Mouse (Mus musculus): ENCODE results near the gene Nelfb. TPM values are rescaled to one million over a fixed set of nuclear protein-coding genes. Genes with fewer than 3 reads are reported as not detected.
A peak's percentile ranks its signal among the peaks of the same experiment; 100 is the strongest.

Nelfb gene
- polyA plus RNA-seq, 1 experiment, result 70.5 TPM

- peak overlapping the region; percentile 43; the same call in 1 of the 2 replicates for H3K4me3 ChIP-seq (ENCODE audit: insufficient read depth, low read depth, low read length)
- peak overlapping the region; percentile 61; the same call in 1 of the 2 replicates for H3K27ac ChIP-seq (ENCODE audit: insufficient read depth, low read depth, low read length)
- H3K4me1 ChIP-seq (ENCODE audit: control insufficient read depth, insufficient read depth, low read length), result peaks cover 22% of the 10 kb centered on the region
- no peak for TF ChIP-seq CTCF (conservative IDR thresholded peaks at IDR 0.05; ENCODE audit: insufficient read depth, insufficient read length, low read depth, low read length)
- no peak for TF ChIP-seq POLR2A (IDR thresholded peaks at IDR 0.05; ENCODE audit: low read depth, low read length)
- whole genome bisulfite sequencing, result 60% methylated on average over 8 of the region's 8 CpGs
- H3K36me3 ChIP-seq (ENCODE audit: control insufficient read depth, insufficient read depth, low read length), result no peaks in the 10 kb centered on the region
- no peak for DNase-seq
- no peaks in the 10 kb centered on the region for H3K27me3 ChIP-seq (replicated peaks; ENCODE audit: control insufficient read depth, insufficient read depth, low read length)
These were observed 29.0 kb upstream of the Nelfb start for GRCm38 (mm10) chr2:25240310-25240709.

DNA sequence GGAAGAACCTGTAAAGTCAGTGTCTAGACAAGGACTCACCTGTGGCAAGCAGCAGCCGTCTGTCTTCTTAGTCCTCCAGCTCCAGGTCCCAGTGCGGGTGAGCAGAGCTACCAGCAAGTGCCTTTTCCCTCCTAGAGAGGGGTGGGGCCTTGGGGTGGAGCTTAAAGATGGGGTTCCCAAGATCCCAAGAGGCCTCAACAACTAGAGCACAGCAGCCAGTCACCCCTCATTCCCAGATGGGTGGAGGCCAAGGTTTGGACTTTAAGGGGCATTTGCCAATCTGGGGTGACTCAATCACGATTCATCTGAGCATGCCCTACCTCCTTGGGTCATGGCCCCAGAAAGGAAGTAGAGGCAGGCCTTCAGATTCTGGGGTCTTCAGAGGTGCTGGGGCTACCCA lies 28.5 kb upstream of the Nelfb start:
- no peak overlapping the region for H3K27ac ChIP-seq (ENCODE audit: insufficient read depth, low read depth, low read length)
- H3K27me3 ChIP-seq (replicated peaks; ENCODE audit: control insufficient read depth, insufficient read depth, low read length), result no peaks in the 10 kb centered on the region
- WGBS, result 81% methylated on average over 3 of the region's 3 CpGs
- DNase-seq, result no peak
- H3K4me1 ChIP-seq (ENCODE audit: control insufficient read depth, insufficient read depth, low read length), result peaks cover 22% of the 10 kb centered on the region
- no peak overlapping the region for H3K4me3 ChIP-seq (ENCODE audit: insufficient read depth, low read depth, low read length)
- no peaks in the 10 kb centered on the region for H3K36me3 ChIP-seq (ENCODE audit: control insufficient read depth, insufficient read depth, low read length)
- TF ChIP-seq POLR2A (IDR thresholded peaks at IDR 0.05; ENCODE audit: low read depth, low read length) (no peak), CTCF (conservative IDR thresholded peaks at IDR 0.05; ENCODE audit: insufficient read depth, insufficient read length, low read depth, low read length) (no peak)

DNA sequence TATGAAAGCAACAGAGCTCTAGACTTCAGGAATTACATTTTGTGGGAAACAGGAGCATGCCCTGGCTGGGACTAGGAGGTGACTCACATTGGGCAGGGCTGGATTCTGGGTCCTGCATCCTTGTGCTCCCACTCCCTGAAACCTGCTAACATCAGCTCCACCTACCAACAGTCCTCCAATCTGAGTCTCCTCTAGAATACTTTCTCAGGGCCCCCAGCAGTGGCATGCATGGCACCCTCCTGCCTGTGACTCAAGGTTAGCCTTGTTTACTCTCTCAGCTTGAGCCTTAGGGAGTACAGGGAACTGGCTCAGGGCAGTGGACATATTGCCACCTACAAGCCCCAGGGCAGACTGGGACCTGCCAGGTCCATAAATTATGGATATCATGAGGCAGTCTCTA lies 26.8 kb upstream of the Nelfb start:
- Histone ChIP-seq H3K36me3 (ENCODE audit: control insufficient read depth, insufficient read depth, low read length) (no peaks in the 10 kb centered on the region), H3K4me3 (ENCODE audit: insufficient read depth, low read depth, low read length) (no peak overlapping the region), H3K27ac (ENCODE audit: insufficient read depth, low read depth, low read length) (peak overlapping the region; percentile 50; the same call in 1 of the 2 replicates), H3K4me1 (ENCODE audit: control insufficient read depth, insufficient read depth, low read length) (peaks cover 22% of the 10 kb centered on the region), H3K27me3 (replicated peaks; ENCODE audit: control insufficient read depth, insufficient read depth, low read length) (no peaks in the 10 kb centered on the region)
- TF ChIP-seq POLR2A (IDR thresholded peaks at IDR 0.05; ENCODE audit: low read depth, low read length) (no peak), CTCF (conservative IDR thresholded peaks at IDR 0.05; ENCODE audit: insufficient read depth, insufficient read length, low read depth, low read length) (no peak)
- DNase-seq, result no peak

DNA sequence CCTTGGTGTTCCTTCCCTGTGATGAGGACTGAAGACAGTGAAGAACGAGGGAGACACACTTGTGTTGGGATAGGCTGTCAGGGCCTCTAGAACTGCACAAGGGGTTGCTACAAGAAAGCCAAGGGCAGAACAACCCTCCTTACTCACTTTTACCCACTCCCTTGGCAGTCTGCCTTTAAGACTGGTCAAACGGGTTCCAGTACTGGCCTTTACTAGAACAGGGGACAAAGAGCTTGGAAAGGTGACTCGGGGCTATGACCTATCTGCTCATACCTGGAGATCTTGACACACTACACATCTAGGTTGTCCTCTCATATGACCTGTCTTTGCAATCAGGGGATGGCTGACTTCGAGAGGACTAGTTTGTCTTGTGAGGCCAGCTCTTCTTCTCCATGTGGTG lies 26.2 kb upstream of the Nelfb start:
- peak; percentile 76 for DNase-seq
- H3K27me3 ChIP-seq (replicated peaks; ENCODE audit: control insufficient read depth, insufficient read depth, low read length), result no peaks in the 10 kb centered on the region
- WGBS, result 50% methylated on average over 4 of the region's 4 CpGs
- peak overlapping the region; percentile 62; the same call in 1 of the 2 replicates for H3K27ac ChIP-seq (ENCODE audit: insufficient read depth, low read depth, low read length)
- no peak for TF ChIP-seq POLR2A (IDR thresholded peaks at IDR 0.05; ENCODE audit: low read depth, low read length)
- no peaks in the 10 kb centered on the region for H3K36me3 ChIP-seq (ENCODE audit: control insufficient read depth, insufficient read depth, low read length)
- peaks cover 22% of the 10 kb centered on the region for H3K4me1 ChIP-seq (ENCODE audit: control insufficient read depth, insufficient read depth, low read length)
- H3K4me3 ChIP-seq (ENCODE audit: insufficient read depth, low read depth, low read length), result no peak overlapping the region

GRCm38 (mm10) chr2:25236614-25237013 lies 25.3 kb upstream of the Nelfb start, which contains the start of gene Rnf224:
TSS of gene Rnf224 (minus strand) at chr2:25236787.
- H3K27ac ChIP-seq (ENCODE audit: insufficient read depth, low read depth, low read length), result peak within 1 kb of the TSS; percentile 62; the same call in 1 of the 2 replicates
- TF ChIP-seq POLR2A (IDR thresholded peaks at IDR 0.05; ENCODE audit: low read depth, low read length), result no peak
- TF ChIP-seq CTCF (conservative IDR thresholded peaks at IDR 0.05; ENCODE audit: insufficient read depth, insufficient read length, low read depth, low read length), result no peak
- H3K27me3 ChIP-seq (replicated peaks; ENCODE audit: control insufficient read depth, insufficient read depth, low read length), result no peaks in the 10 kb centered on the region
- DNase-seq, result no peak
- 50% methylated on average over 8 of the region's 8 CpGs for WGBS
- peaks cover 22% of the 10 kb centered on the region for H3K4me1 ChIP-seq (ENCODE audit: control insufficient read depth, insufficient read depth, low read length)
- no peak within 1 kb of the TSS for H3K4me3 ChIP-seq (ENCODE audit: insufficient read depth, low read depth, low read length)
- no peaks in the 10 kb centered on the region for H3K36me3 ChIP-seq (ENCODE audit: control insufficient read depth, insufficient read depth, low read length)

- Histone ChIP-seq H3K36me3 (ENCODE audit: control insufficient read depth, insufficient read depth, low read length) (no peaks in the 10 kb centered on the region), H3K27ac (ENCODE audit: insufficient read depth, low read depth, low read length) (peak overlapping the region; percentile 54), H3K27me3 (replicated peaks; ENCODE audit: control insufficient read depth, insufficient read depth, low read length) (no peaks in the 10 kb centered on the region), H3K4me3 (ENCODE audit: insufficient read depth, low read depth, low read length) (no peak overlapping the region), H3K4me1 (ENCODE audit: control insufficient read depth, insufficient read depth, low read length) (peaks cover 12% of the 10 kb centered on the region)
- TF ChIP-seq POLR2A (IDR thresholded peaks at IDR 0.05; ENCODE audit: low read depth, low read length) (no peak), CTCF (conservative IDR thresholded peaks at IDR 0.05; ENCODE audit: insufficient read depth, insufficient read length, low read depth, low read length) (no peak)
- peak; percentile 86 for DNase-seq
- WGBS, result 52% methylated on average over 5 of the region's 5 CpGs
These were observed 23.4 kb upstream of the Nelfb start for GRCm38 (mm10) chr2:25234551-25235220.

DNA sequence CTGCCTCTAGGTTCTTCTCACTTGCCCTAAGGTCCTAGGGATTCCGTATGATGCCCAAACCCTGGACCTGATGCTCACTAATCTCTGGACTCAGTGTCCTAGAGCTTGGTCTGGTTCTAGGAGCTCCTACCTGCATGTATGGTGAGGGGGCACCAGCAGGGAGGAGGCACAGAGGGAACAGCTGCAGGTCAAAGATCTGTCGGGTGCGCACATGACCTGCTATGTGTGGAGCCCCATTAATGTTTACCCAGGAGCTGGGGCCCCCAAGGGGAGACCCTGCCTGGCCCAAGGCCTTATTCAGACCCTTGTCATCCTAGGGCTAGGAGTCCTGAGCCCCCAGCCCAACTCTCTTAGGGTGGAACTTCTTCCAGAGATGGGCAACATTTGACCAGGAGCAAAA lies 22.8 kb upstream of the Nelfb start, which contains the start of gene Slc34a3:
TSS of gene Slc34a3 (minus strand) at position 315 of the 400 bp plus-strand sequence.
- H3K4me3 ChIP-seq (ENCODE audit: insufficient read depth, low read depth, low read length), result peak within 1 kb of the TSS; percentile 34
- H3K27ac ChIP-seq (ENCODE audit: insufficient read depth, low read depth, low read length), result peak within 1 kb of the TSS; percentile 65
- 44% methylated on average over 3 of the region's 3 CpGs for WGBS
- no peaks in the 10 kb centered on the region for H3K36me3 ChIP-seq (ENCODE audit: control insufficient read depth, insufficient read depth, low read length)
- DNase-seq, result peak; percentile 63
- no peaks in the 10 kb centered on the region for H3K27me3 ChIP-seq (replicated peaks; ENCODE audit: control insufficient read depth, insufficient read depth, low read length)
- TF ChIP-seq POLR2A (IDR thresholded peaks at IDR 0.05; ENCODE audit: low read depth, low read length) (no peak), CTCF (conservative IDR thresholded peaks at IDR 0.05; ENCODE audit: insufficient read depth, insufficient read length, low read depth, low read length) (no peak)
- peaks cover 12% of the 10 kb centered on the region for H3K4me1 ChIP-seq (ENCODE audit: control insufficient read depth, insufficient read depth, low read length)

Measured in kidney, adult 2 months (tissue).